Mouse (Mus musculus) spleen, postnatal 14 days (tissue): ENCODE results near the gene Senp1.

Source experiments
- DNase-seq, 2 experiments: peaks; one replicate each; pipeline ENCODE4 v3.0.0; 2021 to 2022; ENCODE audit warnings: low spot score in 2 of 2

Gene Senp1

DNA sequence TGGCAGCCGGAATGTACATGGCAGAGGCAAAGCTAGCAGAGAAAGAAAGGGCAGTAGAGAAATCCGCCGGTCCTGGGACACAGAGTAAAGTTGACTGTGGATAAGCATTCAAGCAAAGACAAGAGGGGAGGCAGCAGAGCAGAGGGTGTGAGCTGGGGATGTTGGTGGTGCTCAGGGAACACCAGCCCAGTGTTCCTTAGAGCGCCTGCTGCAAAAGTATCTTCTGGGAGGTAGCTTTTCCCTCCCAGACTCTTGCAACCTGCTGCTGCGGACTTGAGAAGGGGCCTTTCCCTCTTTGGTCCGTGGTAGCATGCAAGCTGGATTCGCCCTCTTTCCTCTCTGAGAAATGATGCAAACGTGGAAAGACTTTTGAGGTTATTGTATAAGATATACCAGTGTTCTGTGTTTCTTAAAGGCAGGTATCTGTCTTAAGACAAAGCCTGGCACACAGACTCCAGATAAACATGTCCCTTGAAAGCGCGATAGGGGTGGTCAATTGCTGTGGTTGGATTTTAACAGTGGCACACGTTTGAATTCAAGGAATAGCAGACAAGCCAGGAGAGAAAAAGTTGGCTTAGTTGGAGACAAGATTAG, 14.3 kb upstream of the Senp1 start:
- no peak for DNase-seq

DNA sequence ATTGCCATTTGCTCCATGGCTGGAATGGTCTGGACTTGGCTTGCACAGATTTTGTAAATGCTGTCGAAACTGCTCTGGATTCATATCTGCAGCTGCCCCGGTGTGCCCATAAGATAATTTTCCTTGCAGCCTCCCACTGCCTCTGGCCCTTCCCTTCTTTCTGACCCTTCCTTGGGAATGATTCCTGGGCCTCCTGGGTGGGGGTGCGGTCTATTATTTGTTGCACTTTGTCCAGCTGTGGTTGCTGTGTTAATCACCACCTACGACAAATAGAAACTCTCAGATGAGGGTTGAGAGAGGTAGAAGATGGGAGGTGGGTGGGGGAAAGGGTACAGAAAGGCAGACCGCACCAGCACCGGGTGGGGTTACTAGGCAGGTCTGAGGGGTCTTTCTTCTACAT, 13.7 kb upstream of the Senp1 start:
- no peak for DNase-seq

DNA sequence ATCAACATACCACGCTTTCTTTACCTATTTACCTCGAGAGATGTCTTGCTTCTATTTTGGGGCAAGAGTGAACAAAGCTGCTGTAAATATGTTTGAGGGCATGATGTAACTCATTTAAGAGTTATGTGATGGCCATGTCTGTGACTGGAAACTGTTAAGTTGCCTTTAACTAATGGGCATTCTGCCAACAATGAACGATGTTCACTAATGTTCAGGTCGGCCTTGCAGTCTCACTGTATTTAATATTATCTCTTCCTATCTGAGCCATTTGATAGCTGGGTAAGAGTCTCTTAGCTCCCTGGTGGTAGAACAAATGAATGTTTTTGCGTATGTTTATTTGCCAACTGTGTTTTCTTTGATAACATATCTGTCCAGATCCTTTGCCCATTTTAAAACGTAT, 13.0 kb upstream of the Senp1 start:
- DNase-seq: no peak

GRCm38 (mm10) chr15:98102401-98102800, 8.9 kb upstream of the Senp1 start:
- no peak for DNase-seq

DNA sequence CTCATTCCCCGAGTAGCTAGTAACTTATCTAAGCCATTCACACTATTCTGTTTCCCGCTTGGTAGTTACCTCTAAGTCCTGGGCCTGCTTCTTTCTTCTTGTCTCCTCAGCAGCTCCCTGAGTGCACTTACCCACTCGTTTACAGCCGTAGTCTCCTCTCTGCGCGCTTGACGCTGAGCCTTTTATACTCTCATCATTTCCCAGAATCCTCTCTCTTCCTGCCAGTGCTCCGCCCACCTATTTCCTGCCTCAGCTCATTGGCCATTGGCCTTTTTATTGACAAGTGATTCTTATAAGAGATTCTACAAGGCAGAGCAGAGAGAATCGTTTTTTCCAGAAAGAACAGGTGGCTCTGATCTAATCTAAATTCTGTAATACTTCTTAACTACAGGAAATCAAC, 5.0 kb upstream of the Senp1 start:
- DNase-seq: no peak

DNA sequence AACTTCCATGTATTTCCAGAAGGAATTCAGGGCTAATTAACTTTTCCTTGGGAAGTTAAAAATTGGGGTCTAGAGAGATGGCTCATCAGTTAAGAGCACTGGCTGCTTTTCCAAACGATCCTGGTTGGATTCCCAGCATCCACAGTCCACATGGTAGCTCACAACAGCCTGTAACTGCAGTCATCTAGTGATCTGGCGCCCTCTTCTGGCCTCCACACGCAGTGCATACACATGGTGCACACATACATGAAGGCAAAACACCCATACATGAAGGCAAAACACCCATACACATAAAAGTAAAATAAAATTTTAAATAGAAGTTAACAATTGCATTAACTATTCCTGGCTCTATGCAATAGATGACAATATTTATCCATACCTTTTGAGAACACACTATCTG, 3.4 kb upstream of the Senp1 start:
- DNase-seq: no peak

DNA sequence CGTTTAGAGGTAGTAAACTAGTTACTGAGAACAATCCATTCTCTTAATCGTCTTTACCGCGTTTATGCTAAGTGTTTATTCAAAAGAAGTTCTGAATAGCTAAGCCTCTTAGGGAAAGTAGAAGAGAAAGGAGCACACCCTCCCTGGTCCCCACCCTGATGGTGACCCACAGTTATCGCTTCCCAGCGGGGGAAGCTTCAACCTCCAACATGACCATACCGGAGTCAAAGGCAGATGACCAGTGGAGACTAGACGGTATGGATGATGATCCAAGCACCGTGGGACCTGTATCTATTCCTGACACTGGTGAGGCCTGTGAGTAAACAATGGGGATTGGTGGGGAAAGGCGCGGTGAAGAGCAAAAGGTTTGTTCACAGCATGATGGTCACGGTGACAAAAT, 1.4 kb upstream of the Senp1 start:
- DNase-seq: no peak

- no peak for DNase-seq
These were observed 998 bp downstream of the Senp1 start, which contains the start of gene Pfkm for GRCm38 (mm10) chr15:98092372-98093120. Gene Pfkm, plus strand, starts transcription at chr15:98092589.

GRCm38 (mm10) chr15:98091841-98092240, 1.7 kb downstream of the Senp1 start:
- DNase-seq: no peak

GRCm38 (mm10) chr15:98089421-98090183, 3.9 kb downstream of the Senp1 start:
- DNase-seq: peak in 1 of 2 experiments; percentile 55

GRCm38 (mm10) chr15:98088889-98089288, 4.7 kb downstream of the Senp1 start:
- DNase-seq: no peak

GRCm38 (mm10) chr15:98076901-98077300, 16.6 kb downstream of the Senp1 start:
- no peak for DNase-seq

GRCm38 (mm10) chr15:98075034-98075433, 18.5 kb downstream of the Senp1 start:
- peak; percentile 34 to 50 for DNase-seq

DNA sequence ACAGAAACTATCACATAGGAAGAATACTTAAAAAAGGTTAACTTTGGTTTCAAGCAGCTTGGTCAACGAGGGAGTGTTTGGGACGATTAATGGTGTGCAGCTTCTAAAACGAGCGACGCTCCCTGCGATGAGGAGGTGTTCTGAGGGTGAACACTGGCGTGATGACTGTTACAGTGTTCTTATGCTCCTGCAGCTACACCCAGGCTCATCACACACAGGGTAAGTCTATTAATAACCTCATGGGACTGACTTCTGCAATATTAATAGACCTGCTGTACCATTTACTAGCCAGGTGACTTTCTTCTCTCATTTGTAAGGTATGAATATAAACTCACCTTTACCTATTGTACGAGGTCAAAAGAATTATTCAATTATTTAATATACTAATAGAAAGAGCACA, 19.0 kb downstream of the Senp1 start:
- no peak for DNase-seq

GRCm38 (mm10) chr15:98070376-98070775, 23.2 kb downstream of the Senp1 start:
- no peak for DNase-seq

DNA sequence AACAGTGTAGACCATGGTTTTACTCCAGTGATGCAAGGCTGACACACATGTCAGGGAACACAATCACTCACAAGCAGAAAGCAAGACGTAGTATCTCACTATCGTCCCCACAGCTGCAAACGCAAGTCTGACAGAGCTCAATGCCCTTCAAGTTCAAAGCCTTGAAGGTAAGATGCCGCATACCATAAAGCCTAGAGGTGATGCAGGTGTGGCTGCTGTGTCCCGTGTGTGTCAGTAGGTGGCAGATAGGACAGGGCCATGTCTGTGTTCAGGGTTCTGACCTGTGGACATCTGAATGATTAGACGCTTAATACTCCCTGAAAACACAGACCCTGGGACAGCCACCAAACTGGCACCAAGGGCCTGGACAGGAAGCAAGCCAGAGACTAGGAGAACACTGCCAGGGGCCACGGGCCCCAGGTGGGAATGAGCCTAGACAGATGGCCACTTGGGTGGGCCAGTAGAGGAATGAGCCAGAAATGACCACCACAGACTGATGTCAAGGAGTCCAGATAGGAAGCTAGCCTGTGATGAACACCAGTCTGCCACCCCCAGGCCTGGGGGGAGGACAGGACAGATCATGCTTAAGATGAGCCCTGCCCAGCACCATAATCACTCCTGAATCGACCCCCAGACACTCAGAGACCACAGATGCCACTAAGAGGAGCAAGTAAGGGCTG, 23.8 kb downstream of the Senp1 start:
- DNase-seq: no peak

- no peak for DNase-seq
These were observed 25.0 kb downstream of the Senp1 start for GRCm38 (mm10) chr15:98068506-98068905.

DNA sequence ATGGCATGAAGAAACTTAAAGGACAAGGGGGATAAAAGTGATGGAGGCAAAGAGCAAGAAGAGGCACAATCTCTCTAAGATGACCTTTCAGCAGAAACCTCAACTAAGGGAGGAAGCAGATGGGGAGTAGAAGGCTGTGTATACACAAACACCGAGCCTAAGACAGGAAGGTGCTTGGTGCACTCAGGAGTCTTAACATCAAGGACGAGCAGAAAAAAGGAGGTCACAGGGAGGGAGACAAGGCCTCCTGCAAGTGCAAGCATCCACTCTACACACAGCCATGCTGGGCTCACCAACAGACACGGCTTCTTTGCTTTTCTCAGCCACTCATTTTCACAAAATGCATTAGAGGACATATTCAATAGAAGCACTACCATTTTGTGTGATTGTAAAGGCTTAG, 26.1 kb downstream of the Senp1 start:
- no peak for DNase-seq

- no peak for DNase-seq
These were observed 26.9 kb downstream of the Senp1 start for GRCm38 (mm10) chr15:98066602-98067001.

GRCm38 (mm10) chr15:98065881-98066280, 27.7 kb downstream of the Senp1 start:
- no peak for DNase-seq

DNA sequence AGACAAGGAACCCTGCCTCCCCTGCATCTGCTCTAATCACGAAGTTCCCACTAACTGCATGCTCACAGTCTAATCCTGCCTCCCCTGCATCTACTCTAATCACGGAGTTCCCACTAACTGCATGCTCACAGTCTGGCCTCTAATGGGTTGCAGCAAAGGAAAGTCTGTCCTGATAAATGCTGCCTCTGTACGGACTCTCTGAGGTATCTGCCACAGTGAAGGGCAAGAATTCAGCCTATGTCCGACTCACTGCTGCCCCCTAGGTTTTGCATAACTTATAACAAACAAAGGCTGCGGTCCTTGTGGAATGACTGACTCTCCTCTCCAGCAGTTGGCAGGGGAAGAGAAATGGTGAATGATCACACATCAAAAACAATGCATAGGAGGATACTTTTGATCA, 38.3 kb downstream of the Senp1 start:
- no peak for DNase-seq

- DNase-seq: no peak
These were observed 41.9 kb downstream of the Senp1 start for GRCm38 (mm10) chr15:98051685-98052084.
